Mouse (Mus musculus) gastrocnemius, postnatal 4 days (tissue): ENCODE data around the gene Gng13. TPM values are rescaled to one million over a fixed set of nuclear protein-coding genes. Genes with fewer than 3 reads are reported as not detected.
A peak's percentile ranks its signal among the peaks of the same experiment; 100 is the strongest.

Experiments
- DNase-seq, 2 experiments: peaks; one replicate each; pipeline ENCODE4 v3.0.0; 2021 to 2022; ENCODE audit warnings: low spot score in 2 of 2, mixed read lengths in 2 of 2
- long read RNA-seq, 2 experiments: library from polyadenylated mRNA; stranded (forward); transcript quantifications; one replicate each; pipeline ENCODE4 v2.0.0; 2021
- total RNA-seq, 2 experiments: library from RNA; stranded (reverse); gene quantifications; 2 replicates each; pipeline ENCODE4 v1.2.3; 2021

Gene Gng13
- total RNA-seq = not detected
- long read RNA-seq, experiment 1 = 0 reads
- long read RNA-seq, experiment 2 = 0 reads

DNA sequence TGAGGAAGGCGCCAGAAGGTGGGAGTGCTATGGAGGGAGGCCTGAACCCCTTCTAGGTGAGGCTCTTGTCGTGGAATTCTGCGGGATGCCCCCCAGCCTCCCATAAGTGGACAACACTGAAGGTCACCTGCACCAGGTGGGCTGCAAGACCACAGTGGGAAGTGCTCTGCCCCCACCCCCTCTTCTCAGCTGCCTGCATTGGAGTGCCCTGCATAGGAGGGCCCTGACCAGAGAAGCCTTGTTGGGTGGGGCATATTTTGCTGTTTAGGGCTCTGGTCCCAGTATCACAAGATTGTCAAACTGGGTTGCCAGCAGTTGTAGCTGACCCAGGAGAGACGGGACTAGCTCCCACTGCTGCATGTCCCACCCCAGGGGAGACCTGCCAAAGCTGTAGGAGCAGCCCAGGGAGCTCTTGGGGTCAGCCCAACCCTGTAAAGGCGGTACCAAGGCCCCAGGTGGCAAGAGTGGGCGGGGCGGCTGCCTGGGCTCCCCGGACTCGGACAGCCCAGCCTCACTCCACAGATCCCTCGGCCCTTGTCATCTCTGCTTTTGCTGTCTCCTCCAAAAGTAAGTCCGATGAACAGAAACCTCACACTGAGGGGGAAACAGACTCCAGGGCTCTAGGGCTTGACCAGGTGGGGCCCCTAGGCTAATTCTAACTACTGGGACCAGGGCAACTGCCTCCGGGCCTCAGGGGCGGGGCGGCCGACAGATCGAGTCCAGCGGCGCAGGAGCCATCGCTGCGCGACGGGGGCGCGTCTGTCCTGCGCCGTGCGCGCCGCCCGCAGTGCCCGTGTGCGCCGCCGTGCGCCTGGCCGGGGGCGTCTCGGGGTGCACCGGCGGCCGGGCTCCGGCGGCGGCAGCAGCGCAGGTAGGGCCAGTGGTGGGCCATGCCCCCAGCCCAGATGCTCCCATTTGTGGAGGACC, at the start of gene Gng13:
Gene Gng13, plus strand, starts transcription at position 461 of the 927 bp plus-strand sequence.
- no peak for DNase-seq

DNA sequence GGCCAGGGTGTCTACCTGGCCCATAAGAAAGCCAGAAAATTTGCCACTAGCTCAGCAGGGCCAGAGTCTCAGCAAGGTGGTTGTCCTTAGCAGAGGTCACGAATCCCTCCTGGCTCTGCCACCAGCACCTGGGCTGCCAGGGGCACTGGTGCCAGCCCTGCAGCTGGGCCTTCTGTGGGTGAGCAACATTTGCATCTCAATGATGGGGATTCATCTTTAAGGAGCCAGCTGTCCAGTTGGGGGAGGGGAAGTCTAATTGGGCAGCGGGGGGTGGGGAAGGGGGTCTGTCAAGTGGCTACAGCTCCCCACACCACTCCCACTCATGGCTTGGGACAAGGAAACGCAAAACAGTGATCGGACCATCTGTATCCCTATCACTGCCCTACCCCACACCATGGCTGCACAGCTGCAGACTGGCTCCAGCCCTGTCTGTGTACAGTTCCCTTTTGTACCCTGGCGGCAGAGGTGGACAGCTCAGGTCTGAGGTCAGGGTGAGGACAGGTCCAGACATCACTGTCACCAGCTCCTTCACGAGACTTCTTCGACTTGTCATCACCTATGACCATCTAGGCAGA, 48.4 kb upstream of the Gng13 start:
- no peak for DNase-seq

DNA sequence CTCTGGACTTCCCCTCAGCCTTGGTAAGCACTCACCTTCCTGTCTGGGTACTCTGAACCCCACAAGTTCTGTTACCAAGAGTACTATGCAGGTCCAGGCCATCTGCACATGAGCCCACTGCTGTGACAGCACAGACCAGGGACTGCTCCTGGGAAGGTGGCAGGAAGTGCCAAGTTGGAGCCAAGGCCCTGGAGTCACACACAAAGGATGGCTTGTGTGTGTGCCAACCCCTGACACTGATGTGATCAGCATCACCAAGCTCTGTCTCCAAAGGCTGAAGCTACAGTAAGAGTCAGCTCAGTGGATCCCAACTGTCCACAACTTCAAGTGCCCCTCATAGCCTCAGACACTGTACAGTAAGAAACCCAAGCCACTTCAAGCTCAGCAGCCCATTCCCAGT, 44.0 kb upstream of the Gng13 start:
- DNase-seq = no peak

DNA sequence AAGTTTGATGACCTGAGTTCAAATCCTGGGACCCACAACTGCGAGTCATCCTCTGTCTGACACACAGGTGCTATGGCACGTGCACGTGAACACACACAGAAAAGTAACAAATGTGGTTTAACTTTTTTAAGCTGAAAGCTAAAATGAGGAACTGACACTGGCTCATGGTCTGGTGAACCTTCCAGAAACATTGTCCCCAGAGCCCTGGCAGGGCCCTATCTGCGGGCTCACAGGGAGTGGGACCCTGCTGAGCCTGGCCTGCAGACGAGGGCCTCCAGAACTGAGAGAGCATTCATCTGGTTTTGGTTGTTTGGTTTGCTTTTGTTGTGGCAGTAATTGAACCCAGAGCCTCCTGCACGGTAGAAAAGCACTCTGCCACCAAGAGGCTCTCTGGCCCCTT, 39.0 kb upstream of the Gng13 start:
- DNase-seq = no peak

DNA sequence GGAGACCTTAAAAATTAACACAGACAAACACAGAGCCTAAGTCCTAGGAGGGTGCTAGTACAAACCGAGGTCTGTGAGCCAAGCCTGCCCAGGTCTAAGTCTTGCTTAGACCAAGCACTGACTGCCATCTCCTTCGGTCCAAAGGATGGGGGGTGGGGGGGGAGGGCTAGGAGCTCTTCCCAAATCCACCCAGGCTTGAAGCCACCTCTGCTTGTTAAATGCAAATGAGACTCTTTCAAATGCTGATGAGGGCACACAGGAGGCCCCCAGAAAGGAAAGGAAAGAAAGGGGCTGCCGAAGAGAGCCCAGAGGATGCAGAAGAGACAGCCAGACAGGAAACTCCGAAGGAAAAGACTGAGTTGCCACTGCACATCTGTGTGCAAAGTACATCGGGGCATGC, 37.2 kb upstream of the Gng13 start:
- DNase-seq = no peak

DNA sequence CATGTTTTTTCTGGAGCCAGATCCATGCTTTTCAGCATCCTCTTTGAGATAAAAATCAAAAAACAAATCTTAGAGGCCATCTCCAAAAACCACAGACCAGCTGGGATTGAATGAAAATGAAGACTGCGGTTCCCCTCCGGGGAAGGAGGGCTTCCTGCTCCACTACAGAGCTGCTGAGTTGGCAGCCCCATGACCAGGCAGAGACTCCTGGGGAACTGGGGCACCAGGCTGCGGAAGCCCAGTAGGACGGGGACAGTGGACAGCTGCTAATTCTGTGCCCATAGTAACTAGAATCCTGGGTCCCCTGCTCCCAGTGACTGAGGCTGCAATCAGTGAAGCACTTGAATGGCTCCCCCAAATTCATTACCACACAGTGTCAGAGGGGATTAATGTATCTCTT, 35.3 kb upstream of the Gng13 start:
- DNase-seq = no peak

DNA sequence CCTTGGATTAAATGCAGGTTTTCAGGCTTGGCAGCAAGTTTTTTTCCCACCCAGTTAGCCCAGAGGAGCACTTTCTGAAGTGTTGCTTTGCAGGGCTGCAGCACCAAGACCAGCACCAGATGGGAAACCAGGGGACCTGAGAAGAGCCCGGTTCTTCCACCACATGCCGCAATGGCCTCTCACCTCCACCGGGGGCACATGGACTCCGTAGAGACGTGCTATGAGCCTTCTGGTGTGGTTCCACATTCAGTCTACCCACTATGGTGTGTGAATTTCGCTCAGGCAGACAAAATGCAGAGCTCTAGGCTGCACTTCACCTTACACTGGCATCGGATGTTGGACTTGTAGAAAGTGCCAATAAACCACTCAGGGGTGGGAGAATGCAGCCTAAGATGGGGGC, 30.6 kb upstream of the Gng13 start:
- peak in 1 of 2 experiments; percentile 28 for DNase-seq

DNA sequence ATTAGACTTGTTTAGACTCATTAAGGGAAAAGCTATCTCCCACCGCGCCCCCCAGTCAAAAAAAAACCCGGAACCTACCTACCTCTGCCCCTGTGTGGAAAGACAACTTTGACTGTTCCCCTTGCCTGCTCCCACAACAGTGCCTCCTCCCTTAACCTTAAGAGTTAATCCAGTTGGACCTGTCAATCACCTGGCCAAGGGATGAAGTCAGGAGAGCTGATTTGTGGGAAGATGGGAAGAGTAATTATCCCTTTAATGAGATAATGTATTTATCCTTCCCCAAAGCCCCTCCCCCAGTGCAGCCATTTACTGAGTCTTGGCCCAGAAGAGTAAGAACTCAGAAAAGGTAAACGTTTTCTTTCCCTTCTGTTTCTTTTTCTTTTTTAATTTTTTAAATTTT, 28.0 kb upstream of the Gng13 start:
- no peak for DNase-seq

DNA sequence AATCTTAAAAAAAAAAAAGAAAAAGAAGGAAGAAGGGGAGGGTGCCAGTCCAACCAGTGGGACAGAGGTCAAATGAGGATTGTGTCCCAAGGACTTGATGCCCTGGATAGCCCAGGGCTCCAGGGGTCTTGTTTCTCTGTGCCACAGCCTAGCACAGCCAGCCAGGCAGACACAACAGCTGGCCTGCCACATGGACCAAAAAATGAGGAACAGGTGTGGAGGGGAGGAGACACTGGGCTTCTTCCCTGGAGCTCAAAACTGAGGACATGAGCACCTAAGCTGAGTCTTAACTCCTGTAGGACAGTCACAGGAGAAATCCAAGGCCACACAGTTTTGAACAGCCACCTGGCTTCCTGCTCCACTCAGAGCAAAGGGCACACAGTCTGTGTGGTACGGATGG, 20.7 kb upstream of the Gng13 start:
- no peak for DNase-seq

DNA sequence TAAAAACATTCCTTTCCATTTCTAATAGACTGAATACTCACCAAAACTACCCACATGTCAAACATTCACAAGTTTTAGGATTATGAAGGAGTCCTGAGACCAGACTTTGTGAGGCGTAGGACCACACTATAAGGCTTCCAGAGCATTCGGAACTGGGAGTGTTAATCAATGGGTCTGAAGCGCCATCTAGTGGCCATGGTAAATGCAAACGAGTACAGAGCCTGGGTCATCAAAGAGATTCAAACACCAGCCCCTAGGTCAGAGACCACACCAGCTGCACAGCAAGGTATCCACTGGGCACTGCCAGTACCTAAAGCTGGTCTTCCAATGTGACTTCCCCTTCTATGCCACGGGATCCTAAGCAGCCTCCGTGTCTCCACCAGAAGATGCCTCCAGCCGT, 18.5 kb upstream of the Gng13 start:
- peak; percentile 53 to 69 for DNase-seq

DNA sequence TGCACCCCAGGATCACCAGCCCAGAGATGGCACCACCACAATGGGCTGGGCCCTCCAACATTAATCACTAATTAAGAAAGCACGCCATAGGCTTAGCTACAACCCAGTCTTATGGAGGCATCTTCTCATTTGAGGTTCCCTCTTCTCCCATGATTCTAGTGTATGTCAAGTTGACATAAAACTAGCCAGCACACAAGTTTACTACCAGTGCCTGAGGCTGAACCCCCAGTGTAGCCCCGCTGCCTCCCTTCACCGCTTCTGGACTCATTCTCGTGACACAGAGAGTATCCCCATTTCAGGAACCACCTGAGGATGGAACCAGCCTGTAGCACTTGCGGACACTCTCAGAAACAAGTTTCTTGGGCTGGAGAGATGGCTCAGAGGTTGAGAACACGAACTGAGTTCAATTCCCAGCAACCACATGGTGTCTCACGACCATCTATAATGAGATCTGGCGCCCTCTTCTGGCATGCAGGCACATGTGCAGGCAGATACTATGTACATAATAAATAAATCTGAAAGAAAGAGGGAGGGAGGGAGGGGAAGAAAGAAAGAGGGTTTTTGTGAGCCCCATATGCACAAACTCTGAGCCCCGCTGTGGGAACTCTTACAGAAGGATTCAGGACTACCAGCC, 16.0 kb upstream of the Gng13 start:
- DNase-seq = no peak

DNA sequence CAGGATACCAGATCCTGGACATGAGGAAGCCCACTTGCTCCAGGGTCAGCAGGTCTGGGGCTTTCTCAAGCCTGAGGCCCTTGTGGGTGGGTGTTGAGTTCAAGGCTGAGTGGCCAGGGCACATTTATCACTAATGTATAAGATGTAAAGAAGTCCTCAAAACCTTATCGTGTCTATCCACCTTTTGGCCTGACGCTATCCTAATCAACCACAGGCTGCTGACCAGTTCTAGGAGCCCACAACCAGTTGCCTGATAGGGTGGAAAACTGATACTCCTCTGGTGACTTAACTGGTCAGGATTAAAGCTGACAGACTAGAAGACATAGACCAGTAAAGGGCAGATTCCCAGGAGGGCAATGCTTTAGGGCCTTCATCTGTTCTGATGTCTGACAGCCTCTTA, 7.0 kb upstream of the Gng13 start:
- DNase-seq = no peak

DNA sequence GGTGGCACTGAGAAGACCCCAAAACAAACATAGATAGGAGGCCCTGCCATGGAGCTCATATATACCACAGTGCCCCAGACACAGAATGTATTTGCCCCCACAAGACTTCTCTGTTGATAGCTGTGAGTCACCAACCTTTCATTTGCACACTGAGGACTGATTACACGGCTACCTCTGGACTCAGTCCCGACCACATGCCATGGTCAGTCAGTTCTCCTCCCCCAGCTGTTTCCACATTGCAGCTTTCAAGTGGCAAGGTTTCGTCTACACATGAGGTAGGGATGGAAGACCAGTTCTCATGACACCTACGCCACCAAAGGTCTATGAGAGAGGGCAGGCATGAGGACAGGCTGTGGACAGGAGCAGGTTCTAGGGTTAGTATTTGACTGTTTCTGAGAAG, 5.8 kb upstream of the Gng13 start:
- DNase-seq = no peak

DNA sequence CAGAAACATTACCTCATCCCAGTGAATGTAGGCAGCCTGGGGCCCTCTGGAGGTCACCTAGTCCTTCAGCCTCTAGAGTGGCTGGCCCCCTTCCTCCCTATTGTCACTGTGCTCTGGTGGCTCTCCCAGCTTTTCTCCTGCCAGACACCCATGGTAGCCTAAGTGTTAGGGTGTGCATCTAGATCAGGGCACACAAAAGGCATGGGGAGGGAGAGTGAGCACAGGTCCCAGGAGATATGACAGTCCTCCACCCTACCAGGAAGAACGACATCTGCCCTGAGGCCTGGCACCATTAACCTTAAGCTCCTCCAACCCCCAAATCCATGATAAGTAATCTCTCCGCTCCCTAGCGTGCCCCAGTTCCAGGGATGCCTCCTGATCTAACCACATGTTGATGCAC, 1.3 kb upstream of the Gng13 start:
- DNase-seq = no peak

DNA sequence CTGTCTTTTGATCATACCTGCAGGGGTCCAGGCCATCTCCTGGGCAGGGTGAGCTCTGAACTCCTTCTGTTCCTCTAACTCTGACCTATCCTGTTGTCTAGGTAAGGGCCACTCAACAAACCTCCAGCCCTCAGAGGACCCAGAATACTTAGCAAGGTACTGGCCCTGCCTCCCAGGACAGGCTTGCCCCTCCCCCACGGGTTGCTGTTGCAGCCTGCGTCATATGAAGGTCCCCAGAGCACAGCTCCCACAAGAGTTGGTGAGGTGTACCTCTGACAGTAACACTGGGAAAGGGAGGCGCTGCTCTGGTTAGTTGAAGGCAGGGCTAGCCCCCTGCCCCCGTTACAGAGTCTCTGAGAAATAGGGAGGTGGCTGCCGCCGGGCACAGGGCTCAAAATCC, 841 bp upstream of the Gng13 start:
- no peak for DNase-seq

DNA sequence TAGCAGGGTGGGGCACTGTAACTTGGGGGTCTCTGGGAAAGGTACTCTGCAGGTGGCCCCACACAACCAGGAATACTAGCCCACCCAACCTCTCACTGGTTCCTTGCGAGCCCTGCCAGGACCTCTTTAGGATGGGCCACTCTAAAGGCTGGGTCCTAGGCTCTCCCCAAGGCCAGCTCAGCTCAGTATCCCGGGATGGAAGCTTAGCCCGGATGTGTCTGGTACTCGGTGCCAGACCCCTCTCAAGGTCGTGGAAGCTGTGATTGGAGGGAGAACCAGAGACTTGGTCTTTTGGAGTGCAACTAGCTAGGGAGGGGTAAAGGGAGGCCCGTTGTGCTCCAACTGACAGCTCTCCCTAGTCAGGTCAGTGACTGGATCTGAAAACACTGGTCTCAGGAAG, 720 bp downstream of the Gng13 start:
- no peak for DNase-seq

DNA sequence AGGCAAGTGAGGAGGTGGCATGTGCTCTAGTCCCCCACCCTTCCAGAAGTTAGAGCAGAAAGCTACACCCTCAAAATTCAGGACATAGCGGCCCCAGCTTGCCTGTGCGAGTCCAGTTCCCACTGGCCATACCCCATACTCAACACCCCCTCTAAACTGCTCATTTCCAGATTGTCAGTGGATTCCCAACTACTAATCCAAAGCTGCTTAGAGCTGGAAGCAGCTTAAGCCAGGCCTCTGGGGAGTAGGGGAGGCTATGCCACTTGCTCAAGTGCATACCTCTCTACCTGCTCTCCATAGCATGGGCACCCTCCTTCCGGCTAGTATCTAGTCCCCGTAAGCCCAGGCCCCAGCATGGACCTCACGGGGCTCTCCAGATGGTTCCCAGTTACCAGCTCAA, 4.5 kb downstream of the Gng13 start:
- no peak for DNase-seq

DNA sequence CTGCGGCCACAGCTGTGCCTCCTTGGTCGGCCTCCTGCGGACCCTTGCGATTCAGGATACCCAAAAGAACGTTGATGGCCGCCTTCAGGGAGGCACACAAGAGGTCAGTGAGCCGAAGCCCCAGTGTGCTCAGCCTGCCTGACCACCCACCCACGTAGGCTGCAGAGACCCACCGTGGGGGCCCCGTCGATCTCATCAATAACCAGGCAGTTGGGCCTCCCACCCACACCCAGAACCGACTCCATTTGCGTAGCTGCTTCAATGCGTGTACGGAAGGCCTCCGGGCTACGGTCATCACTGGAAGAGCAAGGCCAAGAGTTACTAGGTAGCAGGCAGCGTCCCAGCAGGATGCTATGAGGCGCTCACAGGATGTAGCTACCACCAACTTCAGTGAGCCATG, 6.5 kb downstream of the Gng13 start:
- DNase-seq = no peak

DNA sequence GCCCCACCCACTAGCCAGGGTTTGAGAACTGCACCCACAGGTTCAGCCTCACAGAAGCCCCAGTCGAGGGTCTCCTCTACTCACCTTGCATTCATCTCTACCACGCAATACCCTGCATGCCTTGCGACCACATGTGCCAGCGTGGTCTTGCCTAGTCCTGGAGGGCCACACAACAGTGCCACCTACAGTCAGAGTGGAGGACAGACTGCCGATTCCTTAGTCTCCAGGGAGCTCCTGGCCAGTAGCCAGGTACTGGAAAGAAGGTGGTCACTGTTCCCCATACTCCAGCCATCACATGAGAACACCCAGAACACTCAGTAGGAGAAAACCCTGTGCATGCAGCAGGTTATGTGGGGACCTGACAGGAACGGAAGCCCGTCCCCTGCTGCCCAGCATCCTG, 6.9 kb downstream of the Gng13 start:
- DNase-seq = no peak

DNA sequence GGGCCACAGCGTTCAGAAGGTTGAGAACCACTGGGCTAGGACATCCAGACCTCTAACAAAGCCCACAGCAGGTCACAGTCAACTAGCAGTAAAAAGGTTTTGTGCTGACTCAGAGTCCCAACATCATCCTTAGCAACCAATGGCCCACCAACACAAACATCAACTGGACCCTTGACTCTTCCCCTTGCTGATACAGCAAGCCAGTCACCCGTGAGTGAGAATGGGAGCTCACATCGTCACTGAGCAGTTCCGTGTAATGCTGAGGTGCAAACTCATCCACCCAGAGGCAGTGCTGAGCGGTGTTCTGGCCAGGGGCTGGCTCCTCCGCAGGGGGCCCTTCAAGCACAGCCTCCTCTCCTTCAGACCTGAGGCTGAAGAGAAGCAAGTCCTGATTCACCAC, 8.3 kb downstream of the Gng13 start:
- no peak for DNase-seq

DNA sequence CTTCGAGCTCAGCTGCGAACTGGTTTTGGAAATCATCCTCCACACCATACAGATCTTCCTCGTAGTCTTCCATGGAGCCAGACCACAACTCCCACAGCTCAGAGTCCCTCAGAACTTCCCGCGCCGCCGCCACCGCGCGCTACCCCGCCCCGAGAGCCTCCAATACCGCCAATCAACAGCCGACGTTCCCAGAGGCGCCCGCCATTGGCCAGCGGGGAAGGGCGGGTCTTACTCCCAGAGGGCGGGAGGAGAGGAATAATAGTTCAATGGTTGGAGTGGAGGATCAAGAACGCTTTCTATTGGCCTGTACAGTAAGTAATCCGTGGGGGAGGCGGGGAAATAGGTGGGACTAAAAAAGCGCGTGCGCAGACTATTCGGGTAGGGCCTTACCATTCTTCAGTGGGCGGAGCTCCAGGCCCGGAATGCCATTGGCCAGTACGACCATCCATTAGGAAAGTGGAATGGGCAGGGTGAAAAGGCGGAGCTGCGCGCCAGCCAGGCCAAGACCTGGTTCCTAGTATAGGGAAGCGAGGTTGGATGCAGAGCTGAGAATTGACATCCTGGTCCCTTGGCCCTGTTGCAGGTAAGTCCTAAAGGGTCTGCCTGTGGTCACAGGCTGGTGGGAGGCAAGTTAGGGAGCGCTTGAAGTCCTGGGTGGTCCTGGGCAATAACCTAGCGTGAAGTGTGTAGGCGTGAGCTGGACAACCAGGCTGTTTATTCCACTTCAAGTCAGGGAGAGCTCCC, 10.5 kb downstream of the Gng13 start, which contains the start of the genes Chtf18 and Rpusd1:
Gene Chtf18, minus strand, starts transcription at position 155 of the 744 bp plus-strand sequence.
Gene Rpusd1, plus strand, starts transcription at position 406 of the 744 bp plus-strand sequence.
- peak; percentile 96 to 99 for DNase-seq

DNA sequence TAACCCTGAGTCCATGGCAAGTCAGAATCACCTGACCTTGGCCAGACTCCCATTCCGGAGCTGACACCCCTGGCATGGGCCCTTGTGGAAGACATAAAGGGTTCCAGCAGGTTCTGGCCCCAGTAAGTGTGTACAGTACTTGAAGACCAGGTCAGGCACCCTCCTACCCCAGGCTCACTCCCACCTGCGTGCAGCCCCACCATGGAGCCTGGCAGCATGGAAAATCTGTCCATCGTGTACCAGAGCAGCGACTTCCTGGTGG, 11.0 kb downstream of the Gng13 start:
- DNase-seq = no peak
